Mouse (Mus musculus): Measurements from ENCODE around the gene Ola1. TPM values are rescaled to one million over a fixed set of nuclear protein-coding genes. Genes with fewer than 3 reads are reported as not detected.
A peak's percentile ranks its signal among the peaks of the same experiment; 100 is the strongest.

Gene Ola1
- polyA plus RNA-seq, 1 experiment from 2014 or later, result 36.5 TPM

DNA sequence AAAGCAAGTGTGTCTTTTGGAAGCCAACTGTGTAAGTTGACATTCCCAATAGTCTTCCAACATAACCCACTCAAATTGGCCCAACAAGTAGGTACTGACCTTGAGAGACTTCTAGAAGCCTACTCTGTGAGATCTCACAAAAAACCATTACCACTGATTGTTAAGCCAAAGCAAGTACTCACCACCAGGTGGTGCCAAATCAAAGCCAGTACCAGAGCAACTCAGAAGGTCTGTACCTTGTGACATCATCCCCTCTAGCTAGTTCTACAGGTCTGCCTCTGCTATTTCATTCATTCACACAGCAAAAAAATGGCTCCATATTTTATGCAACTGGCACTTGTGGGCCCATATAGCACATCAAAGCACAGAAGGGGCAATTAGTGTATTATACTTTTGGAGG is 51.6 kb downstream of the Ola1 start:
- Histone ChIP-seq H3K27me3 (ENCODE audit: insufficient read depth, low read length) (no peaks in the 10 kb centered on the region), H3K4me3 (ENCODE audit: low read depth, low read length) (no peak overlapping the region), H3K36me3 (replicated peaks; ENCODE audit: insufficient read depth, low read length) (0 out of 2 replicates have a peak, but pooled peaks cover 2% of the 10 kb centered on the region), H3K27ac (ENCODE audit: low read depth) (no peak overlapping the region), H3K4me1 (ENCODE audit: insufficient read depth) (no peaks in the 10 kb centered on the region), H3K9me3 (ENCODE audit: low read length) (no peaks in the 10 kb centered on the region), H3K9ac (replicated peaks) (no peak overlapping the region), H3K4me2 (ENCODE audit: low read depth, low read length) (no peak overlapping the region)
- ATAC-seq (no peak), DNase-seq (peak; percentile 72)
- TF ChIP-seq CTCF (IDR thresholded peaks at IDR 0.05; ENCODE audit: low read depth) (peak; percentile 93), EP300 (IDR thresholded peaks at IDR 0.05; ENCODE audit: low read depth) (no peak)

- DNase-seq, result no peak
- no peaks in the 10 kb centered on the region for H3K9me3 ChIP-seq (ENCODE audit: low read length)
- peaks cover 3% of the 10 kb centered on the region; the same call in 1 of the 2 replicates for H3K4me1 ChIP-seq (ENCODE audit: insufficient read depth)
- no peak overlapping the region for H3K9ac ChIP-seq (replicated peaks)
- TF ChIP-seq CTCF (IDR thresholded peaks at IDR 0.05; ENCODE audit: low read depth), result no peak
- no peak for TF ChIP-seq EP300 (IDR thresholded peaks at IDR 0.05; ENCODE audit: low read depth)
- no peak overlapping the region for H3K4me2 ChIP-seq (ENCODE audit: low read depth, low read length)
- ATAC-seq, result no peak
- 0 out of 2 replicates have a peak, but pooled peaks cover 2% of the 10 kb centered on the region for H3K36me3 ChIP-seq (replicated peaks; ENCODE audit: insufficient read depth, low read length)
- H3K27me3 ChIP-seq (ENCODE audit: insufficient read depth, low read length), result no peaks in the 10 kb centered on the region
- WGBS (ENCODE audit: insufficient replicate concordance), result 83% methylated on average over 1 of the region's 1 CpGs
- no peak overlapping the region for H3K4me3 ChIP-seq (ENCODE audit: low read depth, low read length)
- H3K27ac ChIP-seq (ENCODE audit: low read depth), result no peak overlapping the region
Measured at GRCm38 (mm10) chr2:73164666-73165065, 54.1 kb downstream of the Ola1 start.

- WGBS (ENCODE audit: insufficient replicate concordance), result 45% methylated on average over 2 of the region's 2 CpGs
- peaks cover 10% of the 10 kb centered on the region; the same call in 1 of the 2 replicates for H3K4me1 ChIP-seq (ENCODE audit: insufficient read depth)
- ATAC-seq, result no peak
- peak; percentile 15 for DNase-seq
- TF ChIP-seq CTCF (IDR thresholded peaks at IDR 0.05; ENCODE audit: low read depth), result no peak
- no peak for TF ChIP-seq EP300 (IDR thresholded peaks at IDR 0.05; ENCODE audit: low read depth)
- H3K27ac ChIP-seq (ENCODE audit: low read depth), result no peak overlapping the region; the same call in 1 of the 2 replicates
- H3K4me2 ChIP-seq (ENCODE audit: low read depth, low read length), result peak overlapping the region; percentile 47
- H3K36me3 ChIP-seq (replicated peaks; ENCODE audit: insufficient read depth, low read length), result peaks cover 9% of the 10 kb centered on the region
- H3K9me3 ChIP-seq (ENCODE audit: low read length), result no peaks in the 10 kb centered on the region
- H3K27me3 ChIP-seq (ENCODE audit: insufficient read depth, low read length), result no peaks in the 10 kb centered on the region
- H3K4me3 ChIP-seq (ENCODE audit: low read depth, low read length), result no peak overlapping the region
- H3K9ac ChIP-seq (replicated peaks), result no peak overlapping the region
Measured at GRCm38 (mm10) chr2:73160772-73161171, 58.0 kb downstream of the Ola1 start.

DNA sequence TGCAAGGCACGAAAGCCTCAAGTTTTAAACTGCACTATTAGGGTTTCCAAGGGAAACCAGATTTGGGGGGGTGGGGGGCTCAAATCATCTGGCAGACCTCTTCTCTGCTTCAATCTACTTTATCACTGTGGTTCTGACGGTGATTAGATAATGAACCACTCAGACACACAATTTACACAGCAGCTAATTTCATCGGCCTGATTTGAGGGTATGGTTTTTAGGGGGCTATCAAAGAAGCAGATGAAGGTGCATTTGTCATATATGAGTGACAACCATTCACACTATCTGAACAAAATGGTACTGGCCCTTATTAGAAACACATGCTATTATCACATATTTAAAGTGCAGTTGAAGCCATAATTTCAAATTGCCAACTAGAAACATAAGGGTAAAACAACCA is 61.5 kb downstream of the Ola1 start:
- H3K4me2 ChIP-seq (ENCODE audit: low read depth, low read length), result no peak overlapping the region
- H3K9ac ChIP-seq (replicated peaks), result no peak overlapping the region
- ATAC-seq (no peak), DNase-seq (no peak)
- H3K27ac ChIP-seq (ENCODE audit: low read depth), result no peak overlapping the region
- WGBS (ENCODE audit: insufficient replicate concordance), result 87% methylated on average over 3 of the region's 3 CpGs
- TF ChIP-seq CTCF (IDR thresholded peaks at IDR 0.05; ENCODE audit: low read depth) (no peak), EP300 (IDR thresholded peaks at IDR 0.05; ENCODE audit: low read depth) (no peak)
- H3K9me3 ChIP-seq (ENCODE audit: low read length), result no peaks in the 10 kb centered on the region
- peaks cover 7% of the 10 kb centered on the region for H3K36me3 ChIP-seq (replicated peaks; ENCODE audit: insufficient read depth, low read length)
- H3K4me1 ChIP-seq (ENCODE audit: insufficient read depth), result peaks cover 10% of the 10 kb centered on the region; the same call in 1 of the 2 replicates
- H3K27me3 ChIP-seq (ENCODE audit: insufficient read depth, low read length), result no peaks in the 10 kb centered on the region
- H3K4me3 ChIP-seq (ENCODE audit: low read depth, low read length), result no peak overlapping the region

GRCm38 (mm10) chr2:73150526-73150925 is 68.2 kb downstream of the Ola1 start:
- Histone ChIP-seq H3K4me3 (ENCODE audit: low read depth, low read length) (no peak overlapping the region), H3K27me3 (ENCODE audit: insufficient read depth, low read length) (no peaks in the 10 kb centered on the region), H3K9me3 (ENCODE audit: low read length) (no peaks in the 10 kb centered on the region), H3K27ac (ENCODE audit: low read depth) (no peak overlapping the region), H3K4me2 (ENCODE audit: low read depth, low read length) (no peak overlapping the region), H3K36me3 (replicated peaks; ENCODE audit: insufficient read depth, low read length) (no peaks in the 10 kb centered on the region; the same call in 1 of the 2 replicates), H3K4me1 (ENCODE audit: insufficient read depth) (peaks cover 4% of the 10 kb centered on the region; the same call in 1 of the 2 replicates), H3K9ac (replicated peaks) (no peak overlapping the region)
- 64% methylated on average over 3 of the region's 3 CpGs for WGBS (ENCODE audit: insufficient replicate concordance)
- DNase-seq, result no peak
- no peak for ATAC-seq
- TF ChIP-seq CTCF (IDR thresholded peaks at IDR 0.05; ENCODE audit: low read depth) (no peak), EP300 (IDR thresholded peaks at IDR 0.05; ENCODE audit: low read depth) (no peak)

DNA sequence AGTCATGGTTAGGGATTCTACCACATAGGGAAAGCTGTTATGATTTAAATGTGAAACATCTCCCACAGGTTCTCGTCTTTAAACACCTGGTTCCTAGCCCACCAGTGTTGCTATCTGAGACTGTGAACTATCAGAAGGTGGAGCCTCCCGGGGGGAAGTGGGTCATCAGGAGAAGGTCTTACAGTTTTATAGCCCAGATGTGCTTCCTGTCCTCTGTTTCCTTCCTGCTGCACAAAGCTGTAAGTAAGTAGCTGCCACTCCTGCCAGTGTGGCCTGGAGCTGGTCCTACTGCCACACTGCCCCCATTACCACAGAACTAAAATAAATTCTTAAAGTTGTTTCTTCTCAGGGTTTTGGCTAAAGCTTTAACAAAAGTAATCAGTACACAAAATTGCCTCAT is 72.6 kb downstream of the Ola1 start:
- DNase-seq (no peak), ATAC-seq (no peak)
- WGBS (ENCODE audit: insufficient replicate concordance), result 42% methylated on average over 2 of the region's 2 CpGs
- Histone ChIP-seq H3K4me1 (ENCODE audit: insufficient read depth) (peaks cover 4% of the 10 kb centered on the region; the same call in 1 of the 2 replicates), H3K4me2 (ENCODE audit: low read depth, low read length) (no peak overlapping the region), H3K27ac (ENCODE audit: low read depth) (no peak overlapping the region), H3K27me3 (ENCODE audit: insufficient read depth, low read length) (no peaks in the 10 kb centered on the region), H3K9ac (replicated peaks) (no peak overlapping the region), H3K9me3 (ENCODE audit: low read length) (no peaks in the 10 kb centered on the region), H3K4me3 (ENCODE audit: low read depth, low read length) (no peak overlapping the region), H3K36me3 (replicated peaks; ENCODE audit: insufficient read depth, low read length) (no peaks in the 10 kb centered on the region)
- TF ChIP-seq CTCF (IDR thresholded peaks at IDR 0.05; ENCODE audit: low read depth) (no peak), EP300 (IDR thresholded peaks at IDR 0.05; ENCODE audit: low read depth) (no peak)

DNA sequence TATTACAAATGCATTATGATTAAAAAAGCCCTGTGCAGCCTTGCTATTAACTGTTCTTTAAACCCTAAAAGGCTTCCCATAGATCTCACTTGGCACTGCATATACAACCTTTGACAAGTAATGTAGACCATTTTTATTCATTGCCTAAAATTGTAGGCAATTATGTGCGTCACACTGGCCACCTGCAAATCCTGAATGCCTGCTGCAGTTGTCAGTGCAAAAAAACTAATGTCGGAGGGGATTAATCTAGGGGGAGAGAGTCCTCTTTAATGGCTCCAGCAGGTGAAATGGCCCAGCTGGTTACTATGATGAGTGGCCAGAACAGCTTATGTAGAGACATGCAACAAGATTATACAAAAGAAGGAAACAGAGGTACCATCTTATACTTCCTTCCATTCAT is 75.0 kb downstream of the Ola1 start:
- 81% methylated on average over 2 of the region's 2 CpGs for WGBS (ENCODE audit: insufficient replicate concordance)
- no peaks in the 10 kb centered on the region for H3K27me3 ChIP-seq (ENCODE audit: insufficient read depth, low read length)
- TF ChIP-seq EP300 (IDR thresholded peaks at IDR 0.05; ENCODE audit: low read depth) (no peak), CTCF (IDR thresholded peaks at IDR 0.05; ENCODE audit: low read depth) (no peak)
- H3K4me2 ChIP-seq (ENCODE audit: low read depth, low read length), result no peak overlapping the region
- H3K4me1 ChIP-seq (ENCODE audit: insufficient read depth), result peaks cover 4% of the 10 kb centered on the region; the same call in 1 of the 2 replicates
- no peaks in the 10 kb centered on the region for H3K9me3 ChIP-seq (ENCODE audit: low read length)
- DNase-seq (no peak), ATAC-seq (no peak)
- no peaks in the 10 kb centered on the region for H3K36me3 ChIP-seq (replicated peaks; ENCODE audit: insufficient read depth, low read length)
- H3K27ac ChIP-seq (ENCODE audit: low read depth), result no peak overlapping the region
- no peak overlapping the region for H3K4me3 ChIP-seq (ENCODE audit: low read depth, low read length)
- H3K9ac ChIP-seq (replicated peaks), result no peak overlapping the region

Data from liver, postnatal 0 days (tissue).